Mouse (Mus musculus): Measurements from ENCODE around the gene Sgo2b.
"Not testable (repeated sequence)": the region's sequence is repeated elsewhere in the genome, so short reads cannot be mapped to it uniquely, and the experiment has no call there.

The Sgo2b gene

DNA sequence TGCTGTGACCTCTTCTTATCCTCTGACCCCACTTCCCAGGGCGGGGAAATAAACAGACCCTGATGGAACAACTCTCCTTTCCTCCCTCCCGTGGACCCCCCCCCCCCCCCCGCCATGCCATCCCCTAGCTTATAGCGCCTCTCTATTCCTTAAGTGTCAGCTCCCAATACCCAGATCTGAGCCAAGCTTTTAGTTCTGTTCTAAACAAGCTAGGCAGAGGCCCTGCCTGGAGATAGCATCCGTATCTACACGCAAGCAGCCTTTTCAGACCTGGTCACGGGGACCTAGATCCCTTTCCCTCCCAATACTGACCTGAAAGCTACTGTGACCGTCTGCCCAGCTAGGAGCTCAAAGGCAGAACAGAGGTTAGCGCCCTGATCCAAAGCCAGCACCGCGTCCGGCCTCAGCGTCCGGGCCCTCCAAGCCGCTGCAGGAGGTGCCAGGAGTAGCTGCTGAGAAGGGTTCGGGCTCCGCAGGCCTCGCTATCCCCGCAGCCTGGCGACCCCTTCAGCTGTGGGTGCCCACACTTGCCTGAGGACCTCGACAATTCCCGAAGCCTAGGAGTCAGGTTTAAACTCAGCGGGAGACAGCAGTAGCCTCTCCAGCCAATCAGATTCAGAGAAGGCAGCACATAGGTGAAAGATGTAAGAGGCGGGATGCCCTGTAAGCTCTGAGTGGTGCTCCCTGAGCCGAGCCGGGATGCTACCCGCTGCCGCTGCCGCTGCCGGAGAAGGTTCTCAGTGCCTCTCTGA lies at the start of gene Sgo2b:
TSS of gene Sgo2b (minus strand) at position 623 of the 752 bp plus-strand sequence.
- DNase-seq (ENCODE audit: low spot score) = no peak

DNA sequence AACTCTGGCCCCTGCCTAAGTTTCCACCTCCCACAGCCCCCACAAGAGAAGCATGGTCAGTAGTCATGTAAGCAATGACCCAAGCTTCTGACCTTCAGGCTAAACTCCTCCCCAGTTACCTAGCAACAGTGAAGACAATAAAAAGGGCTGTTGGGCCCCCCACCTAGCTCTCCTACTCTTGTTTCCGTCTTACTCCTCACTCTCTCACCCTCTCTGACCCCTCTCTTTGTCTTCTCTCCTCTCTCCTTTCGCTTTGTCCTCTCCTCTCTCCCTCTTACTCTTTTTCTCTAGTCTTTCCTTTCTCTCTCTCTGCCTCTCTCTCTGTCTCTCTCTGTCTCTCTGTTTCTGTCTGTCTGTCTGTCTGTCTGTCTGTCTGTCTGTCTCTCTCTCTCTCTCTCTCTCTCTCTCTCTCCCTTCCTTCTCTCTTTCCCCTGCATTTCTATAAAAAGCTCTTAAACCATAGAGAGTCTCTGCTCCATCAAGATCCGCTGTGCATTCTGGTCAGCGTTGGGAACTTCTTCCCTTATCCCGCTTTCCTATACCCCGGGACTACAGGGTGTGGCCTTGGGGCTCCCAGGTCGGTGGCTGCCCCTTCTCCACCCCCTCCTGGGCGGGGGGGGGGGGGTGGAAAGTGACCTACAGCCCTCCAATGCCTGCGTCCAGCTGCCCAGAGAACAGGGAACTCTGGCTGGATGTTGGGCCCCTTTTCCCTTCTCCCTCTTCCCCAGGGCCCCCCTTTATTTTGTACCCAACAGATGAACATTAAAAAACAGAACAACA lies 18.8 kb upstream of the Sgo2b start:
- DNase-seq (ENCODE audit: low spot score) = not testable (repeated sequence)

DNA sequence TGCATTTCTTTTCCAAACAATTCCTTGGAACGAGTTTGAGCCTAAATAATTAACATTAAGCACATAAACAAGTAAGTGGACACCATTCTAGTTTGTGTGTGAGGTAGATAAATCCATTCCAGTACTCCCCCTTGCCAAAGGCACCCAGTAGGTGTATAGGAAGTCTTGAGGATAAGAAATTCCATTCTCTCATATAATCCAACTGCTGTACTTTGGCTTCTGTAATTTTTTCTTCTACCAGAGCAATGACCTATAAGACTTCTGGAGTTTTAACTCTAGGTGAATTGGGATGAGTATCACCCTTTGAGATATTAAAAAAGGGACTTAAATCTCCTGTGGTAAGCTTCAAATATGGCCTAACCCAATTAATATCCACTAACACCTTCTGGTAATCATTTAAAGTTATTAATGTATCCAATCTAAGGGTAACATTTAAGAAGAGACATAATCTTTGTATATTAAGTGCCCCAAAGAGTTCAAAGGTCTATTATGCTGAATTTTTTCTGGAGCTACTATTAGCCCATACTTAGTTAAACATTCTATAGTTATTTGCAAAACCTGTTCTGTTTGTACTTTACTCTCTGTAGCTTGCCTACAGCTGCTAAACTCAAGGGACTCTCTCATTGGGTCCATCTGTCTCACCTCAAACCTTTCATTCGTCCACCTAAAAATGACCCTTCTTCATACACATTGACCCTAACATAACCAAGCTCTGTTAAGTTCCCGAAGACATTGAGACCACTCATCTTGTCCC lies 9.2 kb upstream of the Sgo2b start:
- DNase-seq (ENCODE audit: low spot score) = no peak

DNA sequence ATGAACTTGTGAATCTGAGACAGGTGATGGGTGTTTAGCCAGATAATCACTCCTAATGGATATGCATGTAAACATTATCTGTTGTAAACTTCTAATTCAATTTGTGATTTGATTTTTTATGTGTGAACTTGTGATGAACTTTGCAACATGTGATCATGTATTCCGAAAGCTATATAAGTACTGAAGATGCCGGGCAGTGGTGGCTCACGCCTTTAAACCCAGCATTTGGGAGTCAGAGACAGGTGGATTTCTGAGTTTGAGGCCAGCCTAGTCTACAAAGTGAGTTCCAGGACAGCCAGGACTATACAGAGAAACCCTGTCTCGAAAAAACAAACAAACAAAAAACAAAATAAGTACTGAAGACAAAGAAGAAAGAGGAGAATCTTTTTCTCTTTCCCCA lies 1.8 kb upstream of the Sgo2b start:
- not testable (repeated sequence) for DNase-seq (ENCODE audit: low spot score)

DNA sequence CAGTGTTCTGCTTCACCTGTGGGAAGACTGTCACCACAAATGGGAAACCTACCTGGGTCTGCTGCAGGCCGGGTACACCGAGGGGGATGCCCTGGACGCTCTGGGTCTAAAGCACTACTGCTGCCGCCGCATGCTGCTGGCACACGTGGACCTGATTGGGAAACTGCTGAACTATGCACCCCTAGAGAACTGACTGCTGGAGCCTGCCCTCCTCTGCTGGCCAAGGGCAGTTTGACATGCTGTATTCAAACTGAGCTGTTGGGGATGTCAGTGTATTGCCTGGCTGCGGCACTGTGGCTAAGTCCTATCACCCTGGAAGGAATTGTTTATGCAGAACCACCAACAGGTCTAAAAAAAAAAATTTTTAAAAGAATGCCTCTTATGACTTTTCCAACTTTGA lies 18.9 kb downstream of the Sgo2b start:
- no peak for DNase-seq (ENCODE audit: low spot score)

DNA sequence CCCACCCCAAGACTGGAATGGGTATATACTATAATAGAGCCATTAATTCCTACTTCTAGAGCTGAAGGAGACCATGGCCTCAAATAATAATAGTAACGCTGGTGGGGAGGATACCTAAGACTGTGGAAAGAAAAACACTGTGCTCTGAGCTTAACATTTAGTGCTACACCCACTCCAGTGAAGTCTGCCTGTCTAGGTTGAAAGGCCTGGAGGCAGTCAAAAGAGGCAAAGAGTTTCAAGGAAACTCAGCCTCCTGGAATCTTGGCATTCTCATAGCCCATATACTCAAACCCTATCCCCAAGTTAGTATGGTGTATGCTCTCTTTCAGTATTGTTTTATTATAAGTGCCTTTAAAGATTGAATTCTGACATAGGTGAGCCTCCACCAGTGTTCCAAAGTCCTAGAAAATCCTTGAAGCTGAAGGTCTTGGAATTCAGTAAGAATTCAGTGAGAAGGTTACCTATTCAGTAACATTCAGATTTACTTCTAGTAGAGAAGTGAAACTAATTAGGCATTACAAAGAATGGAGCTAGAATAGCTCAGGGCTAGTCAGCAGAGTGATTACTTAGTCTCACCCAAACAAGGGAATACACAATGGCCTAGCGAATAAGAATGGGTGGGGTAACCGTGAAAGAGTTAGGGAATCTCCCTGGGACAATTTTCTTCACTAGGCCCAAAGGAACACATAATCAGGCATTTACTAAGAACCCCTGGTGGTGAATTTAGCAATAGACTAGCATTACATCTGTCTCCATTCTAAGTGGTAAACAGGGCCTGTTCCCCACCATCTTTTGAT lies 22.5 kb downstream of the Sgo2b start:
- DNase-seq (ENCODE audit: low spot score) = no peak

DNA sequence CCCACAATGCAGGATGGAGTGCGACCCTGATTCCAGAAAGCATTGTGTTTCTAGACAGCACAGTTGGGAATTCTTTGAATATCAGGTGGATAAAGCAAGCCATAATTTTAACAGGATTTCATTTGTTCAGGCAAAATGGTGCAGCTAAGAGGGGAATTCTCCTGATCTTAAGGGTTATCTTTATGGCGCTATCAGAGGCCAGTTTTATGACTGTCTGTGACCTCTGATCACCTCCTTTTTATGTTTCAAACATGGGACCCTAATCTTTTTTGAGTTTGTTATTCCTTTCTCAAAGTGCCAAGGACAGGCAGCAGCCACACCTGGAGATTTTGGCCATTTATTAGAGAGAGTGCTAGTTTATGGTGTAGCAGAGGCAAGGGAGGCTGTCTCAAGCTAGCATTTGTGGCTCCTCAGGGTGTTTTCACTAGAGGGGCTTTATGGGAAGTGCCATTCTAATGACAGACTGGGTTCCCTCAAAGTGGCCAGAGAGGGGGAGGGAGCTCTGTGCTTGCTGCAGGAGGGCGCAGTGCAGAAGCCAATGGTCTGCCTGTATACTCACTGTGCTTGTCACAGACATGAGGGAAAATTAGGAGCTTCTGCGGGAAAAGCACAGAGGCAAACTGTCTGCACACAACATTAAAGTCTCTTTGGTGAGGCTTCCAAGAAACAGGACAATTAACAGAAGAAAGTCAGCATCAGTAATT lies 30.6 kb downstream of the Sgo2b start:
- DNase-seq (ENCODE audit: low spot score) = no peak

DNA sequence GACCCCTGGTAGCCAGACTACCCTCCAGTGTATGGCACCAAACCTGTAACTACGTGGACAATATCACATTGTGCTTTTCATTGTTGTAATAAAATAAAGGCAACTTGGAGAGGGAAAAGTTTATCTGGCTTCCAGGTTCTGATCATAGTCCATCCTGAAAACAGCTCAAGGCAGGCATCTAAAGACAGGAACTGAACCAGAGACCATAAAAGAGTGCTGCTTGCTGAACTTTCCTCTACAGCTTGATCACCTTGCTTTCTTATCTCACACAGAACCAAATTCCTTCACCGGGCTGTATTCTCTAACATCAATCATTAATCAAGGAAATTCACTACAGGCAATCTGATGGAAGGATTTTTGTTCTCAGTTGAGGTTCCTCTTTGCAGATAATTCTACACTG lies 57.0 kb downstream of the Sgo2b start:
- no peak for DNase-seq (ENCODE audit: low spot score)

DNA sequence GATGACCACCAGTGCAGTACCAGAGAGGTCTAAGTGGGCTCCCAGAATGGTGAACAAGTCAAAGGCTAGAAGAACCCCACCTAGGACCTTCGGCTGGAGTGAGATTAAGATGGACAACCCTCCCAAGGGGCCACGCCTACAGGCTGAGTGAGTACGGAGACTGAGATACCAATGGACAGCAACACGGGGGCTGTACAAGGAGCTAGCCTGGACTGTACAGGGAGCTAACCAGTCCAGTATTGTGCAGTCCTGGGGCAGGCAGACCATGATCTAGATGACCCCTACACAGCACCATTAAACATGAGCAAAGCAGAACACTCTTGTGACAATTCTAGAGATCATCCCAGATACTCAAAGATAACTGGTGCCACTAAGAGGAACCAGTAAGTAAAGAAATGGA lies 73.7 kb downstream of the Sgo2b start:
- DNase-seq (ENCODE audit: low spot score) = no peak

DNA sequence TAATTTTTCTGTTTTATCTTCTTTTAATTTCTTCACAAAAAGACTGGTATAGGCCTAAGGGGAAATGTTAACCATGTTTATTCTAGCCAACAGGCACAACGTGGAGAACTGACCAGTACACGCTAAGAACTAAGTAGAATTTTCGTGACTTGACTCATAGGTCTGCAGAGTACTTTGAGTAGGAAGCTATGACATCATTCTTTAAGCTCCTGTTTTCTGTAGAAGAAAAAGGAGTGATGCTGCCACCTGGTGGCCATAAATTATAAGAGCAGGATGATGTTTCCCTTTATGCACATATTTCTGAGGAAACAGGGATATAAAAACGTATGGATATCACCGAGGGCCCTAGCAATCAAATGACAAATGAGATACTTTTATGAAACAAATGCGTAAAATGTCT lies 74.7 kb downstream of the Sgo2b start:
- DNase-seq (ENCODE audit: low spot score) = peak; percentile 29

DNA sequence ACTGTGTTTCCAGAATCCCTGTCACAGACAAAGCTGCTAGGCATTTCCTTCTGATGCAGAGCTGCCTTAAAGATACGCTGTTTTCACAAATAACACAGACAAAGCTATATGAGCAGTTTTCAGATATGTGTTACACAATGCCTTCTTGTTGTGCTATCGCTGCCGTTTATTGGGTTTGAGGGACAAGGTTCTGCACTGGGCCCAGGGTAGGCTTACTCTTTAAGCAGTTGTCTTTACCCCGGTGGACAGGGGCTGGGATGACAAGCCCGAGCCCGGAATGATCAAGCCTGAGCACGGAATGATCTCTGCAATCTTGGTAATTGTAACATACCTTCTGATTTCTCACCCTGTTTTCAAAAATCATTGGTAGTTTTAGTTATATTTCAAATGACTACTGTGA lies 75.1 kb downstream of the Sgo2b start:
- DNase-seq (ENCODE audit: low spot score) = no peak
